Mouse (Mus musculus) telencephalon, adult 2 months (tissue): ENCODE measurements around the gene Kcnk6.

Source experiments
- DNase-seq: peaks from one replicate; pipeline ENCODE4 v3.0.0-alpha.2; 2011; ENCODE audit warnings: low read depth, low spot score

The Kcnk6 gene

GRCm38 (mm10) chr7:29232247-29233013, at the start of gene Kcnk6:
Gene Kcnk6 (minus strand): TSS chr7:29232515.
- DNase-seq: no peak

DNA sequence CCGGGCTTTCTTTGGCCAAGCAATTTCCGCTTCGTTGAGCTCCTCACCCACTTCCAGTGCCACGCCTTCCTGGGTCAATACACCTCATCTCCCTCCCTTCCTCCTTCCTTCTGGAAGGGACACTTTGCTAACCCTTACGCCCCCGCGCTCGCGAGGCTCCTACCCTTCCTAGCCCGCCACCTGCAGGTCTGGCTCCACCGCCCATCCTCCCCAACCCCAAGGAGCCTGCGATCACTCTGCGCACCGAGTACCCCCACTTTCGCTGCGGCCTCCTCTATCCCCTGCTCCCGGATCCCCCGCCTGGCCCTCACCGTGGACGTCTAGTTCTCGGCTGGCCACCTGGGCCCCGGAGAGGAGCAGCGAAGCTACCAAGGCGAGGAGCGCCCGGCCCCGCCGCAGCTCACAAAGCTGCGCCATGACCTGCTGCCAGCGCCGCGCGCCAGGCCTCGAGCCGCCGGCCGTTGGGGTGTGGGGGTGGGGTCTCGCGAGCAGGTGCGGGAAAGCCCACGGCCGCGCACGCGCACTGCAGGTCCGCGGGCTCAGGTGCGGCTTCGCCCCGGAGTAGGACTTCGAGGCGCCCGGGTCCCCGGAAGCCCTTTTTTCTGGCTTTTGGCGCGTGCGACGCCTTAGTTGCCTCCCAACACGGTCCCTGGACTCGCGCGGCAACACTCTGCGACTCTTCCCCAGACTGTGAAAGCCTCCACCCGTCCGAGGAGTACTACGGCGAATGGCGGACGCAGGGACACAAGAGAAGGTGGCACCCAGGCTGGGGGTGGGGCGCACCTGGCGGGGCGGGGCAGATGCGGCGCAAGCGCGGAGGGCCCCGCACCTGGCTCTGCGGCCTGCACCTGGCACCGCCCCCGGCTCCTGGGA, 49.1 kb upstream of the Kcnk6 start, which contains the start of gene Spint2:
Gene Spint2, minus strand, starts transcription at position 712 of the 873 bp plus-strand sequence.
- DNase-seq: no peak

DNA sequence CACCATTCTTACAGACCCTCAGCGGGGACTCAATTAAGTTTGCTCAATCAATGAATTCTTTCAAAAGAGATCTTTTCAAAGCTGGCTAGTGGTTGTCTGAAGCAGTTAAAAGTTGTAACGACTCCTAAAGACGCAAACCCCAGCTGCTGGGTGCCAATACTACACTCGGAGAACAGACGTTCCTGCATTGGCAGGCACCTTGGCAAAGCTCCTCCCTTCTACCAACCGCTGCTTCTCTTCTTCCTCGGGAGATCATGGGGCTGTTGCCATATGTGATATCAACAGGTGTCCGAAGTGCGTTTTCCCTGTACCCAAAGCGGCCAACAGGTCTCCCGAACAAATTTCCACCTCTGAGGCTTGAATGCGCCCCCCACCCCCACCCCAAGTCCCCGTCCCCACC, 48.5 kb upstream of the Kcnk6 start:
- DNase-seq: no peak

GRCm38 (mm10) chr7:29279924-29280323, 47.6 kb upstream of the Kcnk6 start:
- no peak for DNase-seq

GRCm38 (mm10) chr7:29279261-29279660, 46.9 kb upstream of the Kcnk6 start:
- DNase-seq: no peak

DNA sequence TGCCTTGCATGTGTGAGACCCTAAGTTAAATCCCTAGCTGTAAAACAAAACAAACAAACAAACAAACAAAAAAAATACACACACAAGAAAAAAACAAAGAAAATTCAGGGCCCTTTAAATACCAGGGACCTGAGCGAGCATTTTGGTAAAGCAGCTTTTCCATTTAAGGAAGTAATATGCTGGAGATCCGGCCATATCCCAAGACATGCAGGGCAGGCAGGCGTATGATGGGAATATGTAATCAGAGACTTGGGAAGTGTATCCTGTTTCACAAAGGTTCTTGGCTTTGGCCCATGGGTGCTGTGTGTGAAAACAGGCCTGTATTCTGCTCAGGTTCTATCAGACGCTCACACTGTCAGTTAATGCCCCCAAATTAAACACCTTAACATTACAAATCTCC, 45.2 kb upstream of the Kcnk6 start:
- no peak for DNase-seq

DNA sequence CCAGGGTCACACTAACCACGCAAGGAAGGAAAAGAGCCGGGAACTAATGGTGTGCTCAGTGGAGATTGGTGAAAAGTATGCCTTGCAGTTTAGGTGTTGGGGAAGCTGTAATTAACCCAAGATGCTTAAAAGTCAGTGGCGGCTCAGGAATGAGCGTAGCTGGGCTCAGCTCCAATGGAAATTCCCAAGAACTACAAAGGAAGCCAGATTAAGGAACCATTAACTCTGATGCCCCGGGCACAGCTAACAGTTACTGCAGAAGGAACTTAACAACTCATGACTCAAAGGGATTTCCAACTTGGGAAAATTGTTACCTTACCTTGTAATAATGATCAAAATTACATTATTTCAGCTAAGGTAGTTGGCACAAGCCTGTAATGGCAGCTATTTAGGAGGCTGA, 44.4 kb upstream of the Kcnk6 start:
- no peak for DNase-seq

GRCm38 (mm10) chr7:29271687-29272465, 39.6 kb upstream of the Kcnk6 start:
- peak; percentile 77 for DNase-seq

DNA sequence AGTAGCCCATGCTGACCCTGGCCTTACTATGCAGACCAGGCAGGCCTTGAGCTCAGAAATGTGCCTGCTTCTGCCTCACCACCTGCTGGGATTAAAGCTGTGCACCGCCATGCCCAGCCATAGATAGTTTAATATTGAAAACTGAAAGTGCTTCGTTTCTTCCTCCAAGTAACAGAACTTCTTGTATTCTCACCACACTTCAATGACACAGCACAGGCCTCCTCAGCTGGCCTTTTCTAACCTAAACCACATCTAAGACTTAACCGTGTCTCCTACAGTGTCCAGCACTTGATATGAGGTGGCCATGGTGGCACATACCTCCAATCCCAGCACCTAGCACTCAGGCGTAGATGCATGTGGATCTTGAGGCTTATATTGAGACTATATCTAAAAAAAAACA, 38.1 kb upstream of the Kcnk6 start:
- no peak for DNase-seq

- DNase-seq: no peak
Measured at GRCm38 (mm10) chr7:29266931-29267330, 34.6 kb upstream of the Kcnk6 start.

DNA sequence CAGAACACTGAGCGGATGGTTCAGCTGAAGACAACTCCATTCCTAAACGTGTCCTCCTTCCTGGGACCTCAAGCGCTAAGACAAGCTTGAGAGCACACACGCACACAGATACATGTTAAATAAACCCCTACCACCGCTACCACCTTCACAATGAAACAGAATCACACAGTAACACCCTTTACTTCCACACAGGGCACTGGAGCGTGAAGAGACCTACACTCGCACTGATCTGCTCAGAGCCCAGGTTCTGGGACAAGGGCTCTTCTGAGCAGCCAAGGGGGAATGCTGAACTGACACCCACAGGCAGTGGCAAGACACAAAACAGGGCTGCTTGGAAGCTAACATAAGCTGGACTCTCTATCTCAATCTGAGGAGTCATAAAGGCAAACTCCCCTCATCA, 33.3 kb upstream of the Kcnk6 start:
- no peak for DNase-seq

DNA sequence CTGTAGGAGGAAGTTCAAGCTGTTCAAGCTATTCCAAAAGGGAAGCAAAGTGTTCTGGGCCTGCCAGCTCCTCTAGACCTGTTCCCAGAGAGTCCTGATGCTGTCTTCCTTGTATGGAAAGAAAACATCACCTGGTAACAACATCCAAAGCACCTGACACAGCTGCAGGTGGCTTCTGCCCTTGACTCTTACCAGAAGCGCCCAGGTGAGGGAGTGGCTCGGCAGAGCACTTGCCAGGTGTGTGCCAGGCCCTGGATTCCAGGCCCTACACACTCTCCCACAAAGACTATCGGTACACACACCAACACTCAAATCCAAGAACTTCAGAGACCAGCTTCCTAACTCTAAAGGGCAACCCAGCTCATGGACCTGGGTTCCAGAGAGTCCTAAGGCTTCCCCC, 31.5 kb upstream of the Kcnk6 start:
- DNase-seq: no peak

- no peak for DNase-seq
Measured at GRCm38 (mm10) chr7:29262151-29262550, 29.8 kb upstream of the Kcnk6 start.

DNA sequence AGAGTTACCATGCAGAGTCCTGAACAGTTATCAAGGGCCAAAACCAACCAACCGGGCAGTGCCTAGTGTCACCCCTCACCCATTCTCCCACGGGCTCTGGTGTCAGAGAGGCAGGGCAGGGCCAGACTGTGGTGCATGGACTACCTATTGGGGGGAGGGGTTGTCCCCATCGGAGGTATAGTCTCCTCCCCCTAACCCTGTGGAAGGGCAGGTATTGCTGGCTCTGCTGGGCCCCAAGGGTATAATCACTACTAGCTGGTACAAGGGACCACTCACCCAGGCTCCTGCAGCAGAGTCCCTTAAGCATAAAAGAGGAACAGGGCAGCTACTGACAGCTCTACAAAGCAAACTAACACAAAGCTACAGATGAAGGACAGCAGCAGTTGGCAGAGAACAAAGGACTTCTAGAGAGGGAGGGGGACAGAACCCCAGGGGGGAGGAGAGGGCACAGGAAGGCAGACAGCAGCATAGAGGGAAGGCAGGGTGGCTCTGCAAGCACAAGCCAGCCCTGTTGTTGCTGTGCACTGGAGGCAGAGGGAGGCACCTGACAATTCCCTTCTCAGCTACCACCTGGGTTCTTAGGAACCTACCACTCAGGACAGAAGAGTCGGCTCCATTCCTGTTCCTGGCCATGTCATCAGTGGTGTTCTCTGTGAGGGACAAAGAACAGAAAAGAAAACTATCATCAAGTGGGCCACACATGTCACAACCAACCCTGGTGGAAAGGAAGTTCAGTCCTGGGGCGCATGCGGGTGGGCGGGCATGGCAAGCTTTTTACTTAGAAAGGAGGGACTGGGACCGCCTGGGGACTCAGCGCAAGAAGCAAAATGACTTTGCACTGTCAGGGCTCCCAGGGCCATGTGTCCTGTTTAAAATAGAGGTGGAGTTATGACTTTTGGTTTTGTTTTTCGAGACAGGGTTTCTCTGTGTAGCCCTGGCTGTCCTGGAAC, 27.7 kb upstream of the Kcnk6 start:
- DNase-seq: no peak

DNA sequence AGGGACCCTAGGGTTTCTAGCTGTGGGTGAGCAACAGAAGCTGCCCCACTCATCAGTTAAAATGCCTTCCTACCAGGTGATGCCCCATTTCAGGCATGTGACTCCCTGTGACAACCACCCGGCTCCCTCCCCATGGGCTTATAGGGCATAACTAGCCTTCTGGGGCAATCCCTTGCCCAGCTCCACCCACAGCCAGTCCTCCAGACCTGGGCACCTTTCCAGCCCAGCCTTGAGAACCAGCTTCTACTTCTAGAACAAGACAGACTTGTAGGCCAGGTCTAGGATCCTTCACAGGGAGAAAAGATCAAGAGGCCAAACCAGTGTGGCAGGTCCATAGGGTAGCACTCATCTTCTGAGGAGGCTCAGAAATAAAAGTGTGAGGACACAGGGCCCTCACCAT, 25.1 kb upstream of the Kcnk6 start:
- DNase-seq: no peak

DNA sequence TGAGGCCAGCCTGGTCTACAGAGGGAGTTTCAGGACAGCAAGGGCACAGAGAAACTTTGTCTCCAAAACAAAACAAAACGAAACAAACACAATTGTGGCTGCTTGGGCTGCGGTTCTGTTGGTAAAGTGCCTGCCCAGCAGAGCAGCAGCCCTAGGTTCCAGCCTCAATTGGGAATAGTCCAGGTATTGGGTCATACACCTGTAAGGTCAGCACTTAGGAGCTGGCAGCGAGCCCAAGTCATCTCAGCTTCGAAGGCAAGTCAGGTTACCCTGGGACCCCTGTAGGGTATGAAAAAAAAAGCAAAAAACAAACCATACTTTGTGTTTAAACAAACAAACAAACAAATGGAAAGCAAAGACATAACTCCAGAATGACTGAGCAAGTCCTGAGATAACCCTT, 23.6 kb upstream of the Kcnk6 start:
- DNase-seq: no peak

DNA sequence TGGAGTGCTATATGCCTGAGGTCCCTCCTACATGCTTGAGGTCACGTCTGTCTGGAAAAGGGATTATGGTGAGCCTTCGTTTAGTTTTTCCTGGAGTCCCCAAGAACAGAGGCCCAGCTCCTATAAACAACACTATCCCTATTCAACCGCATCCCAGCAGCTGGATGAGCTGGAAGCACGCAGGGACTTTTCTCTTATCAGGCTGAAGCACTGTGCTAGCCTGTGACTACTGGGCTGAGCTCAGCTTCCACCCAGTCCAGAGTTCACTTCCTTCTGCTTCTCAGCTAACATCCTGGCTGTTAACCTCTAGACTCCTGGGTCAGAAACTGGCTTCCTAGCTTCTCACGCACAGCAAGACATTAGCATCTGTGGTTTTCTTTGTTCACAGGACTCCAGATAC, 21.5 kb upstream of the Kcnk6 start:
- no peak for DNase-seq

DNA sequence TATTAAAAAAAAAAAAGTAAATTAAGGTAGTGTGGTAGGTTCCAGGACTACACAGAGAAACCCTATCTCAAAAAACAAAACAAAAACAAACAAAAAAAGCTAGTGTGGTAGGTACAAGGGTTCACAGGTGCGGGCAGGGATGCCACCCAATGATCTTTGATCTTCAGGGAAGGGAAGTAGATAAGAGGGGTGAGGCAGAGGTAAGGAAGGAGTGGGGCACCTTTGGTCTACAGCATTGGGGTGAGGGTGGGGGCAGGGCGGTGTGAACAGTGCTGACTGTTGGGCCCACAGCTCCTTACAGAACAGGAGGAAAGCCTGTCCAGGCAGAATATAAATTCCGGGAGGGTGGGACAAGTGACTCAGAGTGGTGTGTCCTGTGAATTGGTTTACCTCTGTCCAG, 18.9 kb upstream of the Kcnk6 start:
- no peak for DNase-seq

DNA sequence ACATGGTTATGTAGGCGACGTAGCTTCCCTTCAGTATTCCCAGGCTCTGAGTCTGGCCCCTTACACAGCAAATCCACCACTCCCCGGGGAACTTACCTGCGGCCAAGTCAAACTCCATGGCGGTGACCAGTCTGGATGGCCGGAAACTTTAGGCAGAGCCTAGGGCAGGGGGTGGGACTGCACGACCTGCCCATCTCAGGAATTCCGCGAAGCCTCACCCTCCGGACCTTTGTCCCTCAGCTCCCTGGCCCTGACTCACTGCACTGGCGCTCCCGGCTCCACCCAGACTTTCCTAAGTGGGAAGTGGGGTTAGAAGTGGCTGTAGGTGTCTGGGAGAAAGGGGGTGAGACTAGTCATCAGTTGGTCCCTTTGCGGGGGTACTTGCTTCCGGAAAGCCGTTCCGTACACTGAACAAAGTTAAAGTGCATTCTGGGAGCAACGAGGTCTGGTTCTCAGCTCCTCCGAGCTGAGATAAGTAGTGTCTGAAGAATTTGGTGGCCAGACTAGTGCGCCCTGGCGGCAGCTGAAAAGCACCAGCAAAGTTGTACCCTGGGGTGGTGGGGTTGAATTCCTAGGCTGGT, 16.0 kb upstream of the Kcnk6 start, which contains the start of gene 2200002D01Rik:
Gene 2200002D01Rik, minus strand, starts transcription at position 206 of the 581 bp plus-strand sequence.
- no peak for DNase-seq

- no peak for DNase-seq
Measured at GRCm38 (mm10) chr7:29247706-29248105, 15.4 kb upstream of the Kcnk6 start.
